Mouse (Mus musculus) layer of hippocampus, adult 9-10 months (tissue): ENCODE measurements at regions not wholly inside any gene's neighbourhood (a gene's known extent, or its start where the extent isn't known, plus 50 kb on each side); places are given as distances from the start of the nearest gene placed in this dataset.

ENCODE experiments used
- DNase-seq: peaks from one replicate; pipeline ENCODE4 v3.0.0; 2022; ENCODE audit warnings: low spot score

- no peak for DNase-seq
Measured at GRCm38 (mm10) chr3:66738201-66739062, 242.8 kb upstream of the Rsrc1 start.

GRCm38 (mm10) chr3:66739356-66740014 lies 241.7 kb upstream of the Rsrc1 start:
- DNase-seq = no peak

- DNase-seq = no peak
Measured at GRCm38 (mm10) chr3:66744133-66744913, 236.9 kb upstream of the Rsrc1 start.

GRCm38 (mm10) chr3:66746373-66747072 lies 234.7 kb upstream of the Rsrc1 start:
- DNase-seq = no peak

- DNase-seq = no peak
Measured at GRCm38 (mm10) chr3:66747073-66747710, 234.0 kb upstream of the Rsrc1 start.

GRCm38 (mm10) chr3:66758141-66758540 lies 223.0 kb upstream of the Rsrc1 start:
- no peak for DNase-seq

- DNase-seq = no peak
Measured at GRCm38 (mm10) chr3:66759841-66760240, 221.3 kb upstream of the Rsrc1 start.

GRCm38 (mm10) chr3:66762446-66762845 lies 218.7 kb upstream of the Rsrc1 start:
- no peak for DNase-seq

- no peak for DNase-seq
Measured at GRCm38 (mm10) chr3:66797351-66798010, 183.7 kb upstream of the Rsrc1 start.

- no peak for DNase-seq
Measured at GRCm38 (mm10) chr3:66798292-66798691, 182.9 kb upstream of the Rsrc1 start.

- DNase-seq = no peak
Measured at GRCm38 (mm10) chr3:66802538-66802937, 178.7 kb upstream of the Rsrc1 start.

GRCm38 (mm10) chr3:66806176-66806575 lies 175.0 kb upstream of the Rsrc1 start:
- DNase-seq = no peak

GRCm38 (mm10) chr3:66812686-66813445 lies 168.3 kb upstream of the Rsrc1 start:
- no peak for DNase-seq

GRCm38 (mm10) chr3:66825761-66826160 lies 155.4 kb upstream of the Rsrc1 start:
- no peak for DNase-seq
